In genomic region chr3:62963244-62963643, GRCm38 (mm10) we compare ENCODE assay signal across 18 mouse cellular contexts.
"Had no signal": no experiment of that assay in that cellular context is flagged by ENCODE, and none has a peak within 500 bp of the region (broad histone marks: within the 10 kb centered on the region; RNA-seq: fewer than 3 reads in every experiment).

No protein-coding gene starts in this region.

- H3K4me2 ChIP-seq: liver, embryonic 11.5 days; liver, embryonic 13.5 days; liver, embryonic 15.5 days; lung, embryonic 15.5 days; midbrain, embryonic 12.5 days; neural tube, embryonic 13.5 days; stomach, embryonic 15.5 days had no signal

- ATAC-seq: liver, postnatal 0 days; midbrain, embryonic 16.5 days had no signal

- H3K9ac ChIP-seq: liver, embryonic 13.5 days; liver, embryonic 15.5 days; liver, postnatal 0 days; lung, embryonic 15.5 days; midbrain, embryonic 12.5 days; neural tube, embryonic 13.5 days; stomach, embryonic 15.5 days had no signal

- H3K4me3 ChIP-seq: liver, embryonic 13.5 days; liver, embryonic 15.5 days; lung, embryonic 15.5 days; midbrain, embryonic 10.5 days; midbrain, embryonic 12.5 days; myocyte; neural tube, embryonic 13.5 days; stomach, embryonic 15.5 days had no signal

- H3K36me3 ChIP-seq: liver, embryonic 13.5 days; liver, embryonic 15.5 days; lung, embryonic 15.5 days; midbrain, embryonic 10.5 days; midbrain, embryonic 12.5 days; neural tube, embryonic 13.5 days; stomach, embryonic 15.5 days had no signal

- H3K9me3 ChIP-seq: liver, embryonic 13.5 days; liver, embryonic 15.5 days; lung, embryonic 15.5 days; midbrain, embryonic 10.5 days; midbrain, embryonic 12.5 days; neural tube, embryonic 13.5 days; stomach, embryonic 15.5 days had no signal

- H3K4me1 ChIP-seq: liver, embryonic 13.5 days; liver, embryonic 15.5 days; lung, embryonic 15.5 days; midbrain, embryonic 10.5 days; midbrain, embryonic 12.5 days; neural tube, embryonic 13.5 days; stomach, embryonic 15.5 days had no signal

- DNase-seq: liver; liver, embryonic 13.5 days; liver, postnatal 0 days; midbrain, embryonic 14.5 days; right cerebral cortex, postnatal 14 days; thymus, adult 2 months; thymus, postnatal 25 days; thymus, postnatal 4 days had no signal

- H3K27me3 ChIP-seq: liver, embryonic 13.5 days; liver, embryonic 15.5 days; lung, embryonic 15.5 days; midbrain, embryonic 12.5 days; neural tube, embryonic 13.5 days; stomach, embryonic 15.5 days had no signal

- H3K27ac ChIP-seq: liver, embryonic 13.5 days; liver, embryonic 15.5 days; lung, embryonic 15.5 days; midbrain, embryonic 10.5 days; midbrain, embryonic 12.5 days; neural tube, embryonic 13.5 days; stomach, embryonic 15.5 days; stomach, postnatal 0 days had no signal
